Mouse (Mus musculus): ENCODE results near the gene Tgtp2. TPM values are rescaled to one million over a fixed set of nuclear protein-coding genes. Genes with fewer than 3 reads are reported as not detected.

The Tgtp2 gene
- polyA plus RNA-seq, 1 experiment from 2014 or later, result 0.23 TPM

- Histone ChIP-seq H3K4me3 (no peak overlapping the region), H3K27ac (no peak overlapping the region), H3K27me3 (no peaks in the 10 kb centered on the region), H3K4me2 (no peak overlapping the region), H3K4me1 (replicated peaks) (no peaks in the 10 kb centered on the region), H3K36me3 (no peaks in the 10 kb centered on the region), H3K9me3 (replicated peaks) (no peaks in the 10 kb centered on the region), H3K9ac (no peak overlapping the region)
- 73% methylated on average over 6 of the region's 6 CpGs for WGBS
- no peak for ATAC-seq (replicated peaks; ENCODE audit: insufficient number of reproducible peaks, insufficient read depth, low FRiP score, low read depth)
These were observed 30.1 kb upstream of the Tgtp2 start for GRCm38 (mm10) chr11:49093861-49094660.

DNA sequence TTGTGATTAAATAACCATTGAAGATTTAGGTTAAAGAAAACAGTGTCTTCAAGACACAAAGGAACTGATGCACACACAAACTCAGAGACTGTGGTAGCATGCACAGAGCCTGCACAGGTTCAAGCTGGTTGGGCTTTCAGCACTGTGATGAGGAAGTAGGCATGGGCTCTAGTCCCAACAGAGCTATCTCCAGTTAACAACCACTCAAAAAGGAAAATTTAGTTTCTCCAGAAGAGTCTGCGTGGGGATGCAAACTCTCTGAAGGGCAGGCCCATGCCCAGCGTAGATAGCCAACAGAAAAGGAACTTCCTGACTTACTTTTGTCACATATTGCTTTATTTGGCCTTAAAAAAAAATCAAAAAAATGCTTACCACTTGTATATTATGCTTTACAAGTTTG is 28.8 kb upstream of the Tgtp2 start:
- Histone ChIP-seq H3K4me1 (replicated peaks) (peaks cover 6% of the 10 kb centered on the region), H3K9me3 (replicated peaks) (no peaks in the 10 kb centered on the region), H3K36me3 (no peaks in the 10 kb centered on the region), H3K4me3 (no peak overlapping the region), H3K9ac (no peak overlapping the region), H3K4me2 (no peak overlapping the region), H3K27me3 (no peaks in the 10 kb centered on the region), H3K27ac (no peak overlapping the region)
- WGBS, result 76% methylated on average over 2 of the region's 2 CpGs
- no peak for ATAC-seq (replicated peaks; ENCODE audit: insufficient number of reproducible peaks, insufficient read depth, low FRiP score, low read depth)

DNA sequence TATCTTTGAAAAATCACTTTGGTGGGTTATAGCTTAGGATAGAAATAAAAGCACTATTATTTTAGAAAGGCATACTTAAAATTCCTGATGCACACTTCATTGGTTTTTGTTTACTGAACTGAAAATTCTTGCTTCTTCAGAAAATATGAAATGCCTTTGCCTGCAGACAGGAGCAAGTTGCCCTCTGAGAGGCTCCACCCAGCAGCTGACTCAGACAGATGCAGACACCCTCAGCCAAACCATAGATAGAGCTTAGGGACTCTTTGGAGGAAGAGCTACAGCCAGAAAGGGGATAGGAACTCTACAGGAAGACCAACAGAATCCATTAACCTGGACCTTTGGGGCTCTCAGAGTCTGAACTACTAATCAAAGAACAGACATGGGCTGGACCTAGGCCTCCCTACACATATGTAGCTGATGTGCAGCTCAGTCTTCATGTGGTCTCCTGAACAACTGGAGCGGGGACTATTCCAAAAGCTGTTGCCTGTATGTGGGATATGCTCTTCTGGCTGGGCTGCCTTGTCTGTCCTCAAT is 28.1 kb upstream of the Tgtp2 start:
- Histone ChIP-seq H3K27ac (no peak overlapping the region), H3K4me2 (no peak overlapping the region), H3K4me1 (replicated peaks) (peaks cover 6% of the 10 kb centered on the region), H3K9ac (no peak overlapping the region), H3K36me3 (no peaks in the 10 kb centered on the region), H3K9me3 (replicated peaks) (no peaks in the 10 kb centered on the region), H3K27me3 (no peaks in the 10 kb centered on the region), H3K4me3 (no peak overlapping the region)
- no peak for ATAC-seq (replicated peaks; ENCODE audit: insufficient number of reproducible peaks, insufficient read depth, low FRiP score, low read depth)
- 87% methylated on average over 1 of the region's 1 CpGs for WGBS

- Histone ChIP-seq H3K4me3 (no peak overlapping the region), H3K9me3 (replicated peaks) (no peaks in the 10 kb centered on the region), H3K36me3 (no peaks in the 10 kb centered on the region), H3K4me2 (no peak overlapping the region), H3K9ac (no peak overlapping the region), H3K4me1 (replicated peaks) (peaks cover 6% of the 10 kb centered on the region), H3K27ac (no peak overlapping the region), H3K27me3 (no peaks in the 10 kb centered on the region)
- 63% methylated on average over 4 of the region's 4 CpGs for WGBS
- no peak for ATAC-seq (replicated peaks; ENCODE audit: insufficient number of reproducible peaks, insufficient read depth, low FRiP score, low read depth)
These were observed 27.2 kb upstream of the Tgtp2 start for GRCm38 (mm10) chr11:49091171-49091570.

DNA sequence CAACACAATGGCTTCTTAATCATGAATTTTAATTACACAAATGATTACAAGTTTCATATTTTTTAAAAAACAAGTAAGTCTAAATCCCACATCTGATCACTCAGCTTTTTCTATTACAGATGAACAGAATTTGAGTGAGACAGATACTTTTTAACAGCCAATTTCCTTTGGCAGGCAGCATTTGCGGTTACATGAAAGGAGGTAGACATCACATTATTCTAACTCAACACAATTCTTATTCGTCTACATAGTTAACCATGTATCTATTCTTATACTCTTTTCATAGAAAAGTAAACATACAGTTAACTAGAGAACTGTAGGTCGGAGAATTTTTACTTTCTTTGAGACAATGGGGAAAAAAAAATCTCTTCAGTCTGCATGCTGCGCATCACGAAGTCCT is 26.5 kb upstream of the Tgtp2 start:
- ATAC-seq (replicated peaks; ENCODE audit: insufficient number of reproducible peaks, insufficient read depth, low FRiP score, low read depth), result no peak
- no peak overlapping the region for H3K27ac ChIP-seq
- H3K4me2 ChIP-seq, result no peak overlapping the region
- H3K4me1 ChIP-seq (replicated peaks), result peaks cover 6% of the 10 kb centered on the region
- H3K36me3 ChIP-seq, result no peaks in the 10 kb centered on the region
- no peak overlapping the region for H3K9ac ChIP-seq
- H3K9me3 ChIP-seq (replicated peaks), result no peaks in the 10 kb centered on the region
- H3K27me3 ChIP-seq, result no peaks in the 10 kb centered on the region
- no peak overlapping the region for H3K4me3 ChIP-seq
- WGBS, result 77% methylated on average over 5 of the region's 5 CpGs

GRCm38 (mm10) chr11:49089735-49090507 is 25.9 kb upstream of the Tgtp2 start:
- no peaks in the 10 kb centered on the region for H3K9me3 ChIP-seq (replicated peaks)
- no peak overlapping the region for H3K9ac ChIP-seq
- no peak overlapping the region for H3K27ac ChIP-seq
- no peak overlapping the region for H3K4me3 ChIP-seq
- no peak overlapping the region for H3K4me2 ChIP-seq
- no peaks in the 10 kb centered on the region for H3K27me3 ChIP-seq
- no peaks in the 10 kb centered on the region for H3K36me3 ChIP-seq
- ATAC-seq (replicated peaks; ENCODE audit: insufficient number of reproducible peaks, insufficient read depth, low FRiP score, low read depth), result no peak
- WGBS, result 78% methylated on average over 3 of the region's 3 CpGs
- H3K4me1 ChIP-seq (replicated peaks), result peaks cover 6% of the 10 kb centered on the region

DNA sequence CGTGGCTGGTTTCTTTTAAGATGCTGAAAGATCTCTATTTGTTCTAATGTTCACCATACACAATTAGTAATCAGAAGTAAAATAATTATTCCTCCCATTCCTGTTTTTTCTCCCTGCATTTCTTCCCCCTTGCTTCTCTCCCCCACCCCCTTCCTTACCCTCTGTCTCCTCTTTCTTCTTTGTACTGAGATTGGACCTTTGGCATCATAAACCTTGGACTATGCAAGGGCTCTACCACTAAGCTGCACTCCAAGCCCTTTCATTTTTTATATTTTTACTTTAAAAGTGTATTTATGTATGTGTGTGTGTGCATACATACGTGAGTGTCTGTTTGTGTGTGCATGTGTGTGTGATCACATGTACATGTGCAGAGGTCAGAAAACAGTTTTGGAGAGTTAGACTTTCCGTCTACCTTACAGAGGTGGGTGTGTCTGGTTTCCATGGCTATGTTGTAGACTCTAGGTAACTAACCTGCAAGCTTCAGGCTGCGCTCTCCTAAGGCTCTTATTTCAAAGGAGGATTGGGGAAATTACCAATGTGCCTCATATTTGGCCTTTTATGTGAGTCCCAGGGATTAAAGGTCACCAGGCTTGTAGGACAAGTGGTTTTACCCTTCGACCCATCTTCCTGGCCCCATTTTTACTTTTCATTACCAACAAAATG is 25.1 kb upstream of the Tgtp2 start:
- Histone ChIP-seq H3K4me1 (replicated peaks) (peaks cover 9% of the 10 kb centered on the region), H3K9me3 (replicated peaks) (no peaks in the 10 kb centered on the region), H3K27ac (no peak overlapping the region), H3K9ac (no peak overlapping the region), H3K27me3 (no peaks in the 10 kb centered on the region), H3K36me3 (no peaks in the 10 kb centered on the region), H3K4me2 (no peak overlapping the region), H3K4me3 (no peak overlapping the region)
- no peak for ATAC-seq (replicated peaks; ENCODE audit: insufficient number of reproducible peaks, insufficient read depth, low FRiP score, low read depth)
- WGBS, result 88% methylated on average over 5 of the region's 5 CpGs

DNA sequence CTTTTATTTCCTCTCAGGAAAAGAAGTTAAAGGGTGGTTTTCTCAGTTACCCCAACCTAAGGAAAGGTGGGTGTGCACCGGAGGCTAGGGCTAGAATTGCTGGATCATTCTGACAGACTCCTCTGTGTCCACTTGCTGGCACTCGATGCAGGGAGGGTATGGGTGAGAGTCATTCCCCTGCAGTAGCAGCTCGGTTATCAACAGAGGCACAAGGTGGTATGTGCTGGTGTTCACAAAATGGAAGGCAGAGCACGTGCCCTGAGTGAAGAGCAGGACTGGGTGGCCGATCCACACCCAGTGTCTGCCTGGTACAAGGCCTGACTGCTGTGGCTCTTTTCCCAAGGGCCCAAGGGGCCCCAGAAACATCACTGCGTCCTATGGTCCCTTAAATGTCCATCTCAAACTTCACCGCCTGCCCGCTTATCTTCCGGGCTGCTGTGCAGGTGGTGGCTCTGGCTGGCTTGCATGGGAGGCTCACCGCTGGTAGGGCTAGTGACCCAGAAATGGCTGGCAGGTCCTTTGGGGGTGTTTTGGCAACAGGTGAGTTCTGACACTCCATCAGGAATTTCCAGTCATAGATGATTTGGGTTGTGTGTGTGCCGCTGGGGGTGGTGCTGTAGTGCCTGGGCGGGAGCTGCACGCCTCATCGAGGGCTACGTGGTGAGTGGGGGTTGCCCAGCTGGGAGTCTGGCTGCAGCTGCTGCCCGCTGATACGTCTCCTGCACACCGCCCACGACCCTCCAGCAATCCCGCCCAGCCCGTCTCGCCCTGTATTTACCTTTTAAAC is 24.0 kb upstream of the Tgtp2 start:
- ATAC-seq (replicated peaks; ENCODE audit: insufficient number of reproducible peaks, insufficient read depth, low FRiP score, low read depth), result 0 out of 2 replicates have a peak, but pooled peaks have one; percentile 31
- Histone ChIP-seq H3K27ac (no peak overlapping the region), H3K4me1 (replicated peaks) (peaks cover 9% of the 10 kb centered on the region), H3K4me3 (peak overlapping the region; percentile 30), H3K36me3 (no peaks in the 10 kb centered on the region), H3K27me3 (no peaks in the 10 kb centered on the region), H3K9me3 (replicated peaks) (no peaks in the 10 kb centered on the region), H3K4me2 (peak overlapping the region; percentile 56), H3K9ac (no peak overlapping the region)
- WGBS, result 30% methylated on average over 22 of the region's 22 CpGs

DNA sequence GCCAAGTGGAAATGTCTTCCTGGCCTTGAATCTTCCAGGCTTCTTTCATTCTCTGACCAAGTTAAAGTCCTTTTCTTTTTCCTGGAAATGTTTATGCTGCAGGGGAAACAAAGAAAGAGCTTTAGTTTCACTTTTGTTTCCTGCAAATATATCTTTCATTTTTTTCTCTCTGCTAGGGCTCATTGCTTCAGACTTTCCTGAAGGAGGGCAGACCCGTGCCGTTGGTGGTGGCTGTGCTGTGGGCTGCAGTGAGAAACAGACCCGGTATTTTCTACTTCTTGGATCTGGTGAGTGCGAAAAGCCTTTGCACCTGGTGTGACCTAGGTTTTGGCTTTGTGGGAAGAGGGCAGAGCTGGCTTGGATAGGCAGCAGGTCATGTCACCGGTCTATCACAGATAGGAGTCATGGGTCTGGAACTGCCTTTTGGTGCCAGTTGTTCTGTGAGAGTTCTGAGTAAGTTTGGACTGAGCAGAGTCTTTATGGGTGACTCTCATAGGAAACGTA is 22.9 kb upstream of the Tgtp2 start:
- Histone ChIP-seq H3K36me3 (no peaks in the 10 kb centered on the region), H3K4me3 (no peak overlapping the region), H3K27me3 (no peaks in the 10 kb centered on the region), H3K9me3 (replicated peaks) (no peaks in the 10 kb centered on the region), H3K9ac (no peak overlapping the region), H3K4me1 (replicated peaks) (peaks cover 9% of the 10 kb centered on the region), H3K4me2 (peak overlapping the region; percentile 32; the same call in 1 of the 2 replicates), H3K27ac (no peak overlapping the region)
- 69% methylated on average over 6 of the region's 6 CpGs for WGBS
- no peak for ATAC-seq (replicated peaks; ENCODE audit: insufficient number of reproducible peaks, insufficient read depth, low FRiP score, low read depth)

DNA sequence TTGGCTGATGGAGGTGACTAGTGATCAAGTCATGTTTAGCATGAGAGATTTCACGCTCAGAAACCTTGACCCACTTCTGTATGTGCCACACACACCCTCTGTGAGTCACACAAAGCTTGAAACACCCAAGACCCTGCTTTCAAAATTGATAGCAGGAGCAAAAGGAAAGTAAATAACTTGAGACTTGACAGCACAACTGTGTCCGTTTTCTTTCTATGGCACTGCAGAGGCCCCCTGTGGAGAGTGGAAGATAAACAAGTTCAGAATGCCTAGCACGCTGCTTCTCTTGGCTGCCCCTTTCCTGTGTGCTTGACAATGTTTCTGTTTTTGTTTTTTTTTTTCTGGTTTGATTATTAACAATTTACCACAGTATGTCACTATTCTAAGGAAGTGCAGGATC is 20.9 kb upstream of the Tgtp2 start:
- Histone ChIP-seq H3K27me3 (no peaks in the 10 kb centered on the region), H3K9ac (no peak overlapping the region), H3K36me3 (no peaks in the 10 kb centered on the region), H3K9me3 (replicated peaks) (no peaks in the 10 kb centered on the region), H3K27ac (no peak overlapping the region), H3K4me2 (no peak overlapping the region), H3K4me3 (no peak overlapping the region), H3K4me1 (replicated peaks) (peaks cover 9% of the 10 kb centered on the region)
- WGBS, result 22% methylated on average over 3 of the region's 3 CpGs
- no peak for ATAC-seq (replicated peaks; ENCODE audit: insufficient number of reproducible peaks, insufficient read depth, low FRiP score, low read depth)

All from heart, embryonic 15.5 days (tissue).